Mouse (Mus musculus) heart, postnatal 0 days (tissue): ENCODE measurements around the gene Tsacc.

Experiments used
- CTCF ChIP-seq: IDR thresholded peaks from 2 replicates; pipeline ENCODE4 v1.5.1; 2016; ENCODE audit warnings: antibody characterized with exemption, control low read depth, low read depth
- EP300 ChIP-seq: IDR thresholded peaks from 2 replicates; pipeline ENCODE4 v1.6.1; 2016; ENCODE audit warnings: antibody characterized with exemption, low read depth

DNA sequence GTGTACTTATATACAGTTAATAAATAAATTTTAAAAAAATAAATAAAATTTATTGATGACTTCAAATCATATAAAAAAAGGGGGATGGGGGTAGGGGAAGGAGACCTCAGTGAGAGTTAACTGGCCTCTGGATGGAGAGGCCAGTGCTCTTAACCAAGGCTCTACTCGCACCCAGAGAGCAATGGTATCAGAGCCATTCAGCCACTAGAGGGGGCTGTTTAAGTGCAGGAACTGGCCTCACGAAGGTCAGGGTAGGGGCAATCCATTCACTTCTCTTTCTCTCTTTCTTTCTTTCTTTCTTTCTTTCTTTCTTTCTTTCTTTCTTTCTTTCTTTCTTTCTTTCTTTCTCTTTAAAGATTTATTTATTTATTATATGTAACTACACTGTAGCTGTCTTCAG, 34.5 kb upstream of the Tsacc start:
- TF ChIP-seq CTCF (peak; percentile 46), EP300 (no peak)
